Mouse (Mus musculus) gastrocnemius, postnatal 10 days (tissue): ENCODE results near the gene Ak7. TPM values are rescaled to one million over a fixed set of nuclear protein-coding genes. Genes with fewer than 3 reads are reported as not detected.

Experiments used
- DNase-seq: peaks from one replicate; pipeline ENCODE4 v3.0.0; 2021; ENCODE audit warnings: mixed read lengths
- total RNA-seq, 2 experiments: library from RNA; stranded (reverse); gene quantifications; 2 replicates each; pipeline ENCODE4 v1.2.3; 2021

Ak7 gene
- total RNA-seq, 2 experiments from 2014 or later, result not detected

- DNase-seq, result peak; percentile 15
Observed at GRCm38 (mm10) chr12:105727964-105728363, 22.2 kb downstream of the Ak7 start.

GRCm38 (mm10) chr12:105730851-105731460 is 25.2 kb downstream of the Ak7 start:
- no peak for DNase-seq

GRCm38 (mm10) chr12:105733370-105734159 is 27.8 kb downstream of the Ak7 start:
- DNase-seq, result no peak

GRCm38 (mm10) chr12:105735226-105735888 is 29.6 kb downstream of the Ak7 start:
- no peak for DNase-seq

GRCm38 (mm10) chr12:105735889-105736251 is 30.1 kb downstream of the Ak7 start:
- DNase-seq, result no peak

- no peak for DNase-seq
Observed at GRCm38 (mm10) chr12:105738316-105739096, 32.7 kb downstream of the Ak7 start.

GRCm38 (mm10) chr12:105739656-105740055 is 33.9 kb downstream of the Ak7 start:
- DNase-seq, result no peak

- DNase-seq, result no peak
Observed at GRCm38 (mm10) chr12:105748114-105748513, 42.3 kb downstream of the Ak7 start.

- no peak for DNase-seq
Observed at GRCm38 (mm10) chr12:105753813-105754212, 48.0 kb downstream of the Ak7 start.

- no peak for DNase-seq
Observed at GRCm38 (mm10) chr12:105757816-105758497, 52.2 kb downstream of the Ak7 start.

GRCm38 (mm10) chr12:105758911-105759310 is 53.1 kb downstream of the Ak7 start:
- no peak for DNase-seq

- no peak for DNase-seq
Observed at GRCm38 (mm10) chr12:105759849-105760478, 54.2 kb downstream of the Ak7 start.

GRCm38 (mm10) chr12:105761171-105761570 is 55.4 kb downstream of the Ak7 start:
- DNase-seq, result no peak

- no peak for DNase-seq
Observed at GRCm38 (mm10) chr12:105761629-105762028, 55.9 kb downstream of the Ak7 start.

- no peak for DNase-seq
Observed at GRCm38 (mm10) chr12:105769700-105770099, 63.9 kb downstream of the Ak7 start.

GRCm38 (mm10) chr12:105774871-105775270 is 69.1 kb downstream of the Ak7 start:
- no peak for DNase-seq

GRCm38 (mm10) chr12:105777651-105778050 is 71.9 kb downstream of the Ak7 start:
- no peak for DNase-seq

- peak; percentile 84 for DNase-seq
Observed at GRCm38 (mm10) chr12:105784196-105784999, 78.6 kb downstream of the Ak7 start, which contains the start of gene Papola. Gene Papola, plus strand, starts transcription at chr12:105784694.

- peak; percentile 73 for DNase-seq
Observed at GRCm38 (mm10) chr12:105785000-105785774, 79.4 kb downstream of the Ak7 start.

GRCm38 (mm10) chr12:105786113-105786512 is 80.3 kb downstream of the Ak7 start:
- no peak for DNase-seq
